Mouse (Mus musculus) stomach, postnatal 0 days (tissue): ENCODE results near the gene Gm45618. TPM values are rescaled to one million over a fixed set of nuclear protein-coding genes. Genes with fewer than 3 reads are reported as not detected.
"Not testable (repeated sequence)": the region's sequence is repeated elsewhere in the genome, so short reads cannot be mapped to it uniquely, and the experiment has no call there.

ENCODE experiments used
- ATAC-seq: fragments of 200-750 bp; cut with Nextera tagmentation; 2 replicates; pipeline ENCODE4 v1.8.0; 2017; ENCODE audit not compliant: low FRiP score, low TSS enrichment
- DNase-seq: peaks from one replicate; pipeline ENCODE4 v3.0.0-alpha.2; 2016; ENCODE audit warnings: low spot score
- H3K27ac ChIP-seq: fragments of 300-500 bp; sonication (generic); replicated peaks from 2 replicates; pipeline ENCODE4 v1.5.1; 2014; ENCODE audit warnings: mild to moderate bottlenecking, control low read depth
- H3K27me3 ChIP-seq: fragments of 300-500 bp; sonication (generic); 2 replicates; pipeline ENCODE4 v1.6.1; 2014; ENCODE audit warnings: low read length; ENCODE audit not compliant: control insufficient read depth, insufficient read depth
- H3K36me3 ChIP-seq: fragments of 300-500 bp; sonication (generic); 2 replicates; pipeline ENCODE4 v1.6.1; 2014; ENCODE audit warnings: low read length, mixed read lengths; ENCODE audit not compliant: control insufficient read depth, insufficient read depth
- H3K4me1 ChIP-seq: fragments of 300-500 bp; sonication (generic); replicated peaks from 2 replicates; pipeline ENCODE4 v1.6.1; 2014; ENCODE audit warnings: antibody characterized with exemption; ENCODE audit not compliant: control insufficient read depth, insufficient read depth
- H3K4me2 ChIP-seq: fragments of 300-500 bp; sonication (generic); replicated peaks from 2 replicates; pipeline ENCODE4 v1.6.1; 2014; ENCODE audit warnings: low read depth, mild to moderate bottlenecking, control low read depth, moderate library complexity
- H3K4me3 ChIP-seq: fragments of 300-500 bp; sonication (generic); 2 replicates; pipeline ENCODE4 v1.5.1; 2014; ENCODE audit warnings: low read depth, low read length, control low read depth
- H3K9ac ChIP-seq: fragments of 300-500 bp; sonication (generic); 2 replicates; pipeline ENCODE4 v1.6.1; 2014; ENCODE audit warnings: mild to moderate bottlenecking, low read length, control low read depth, mixed read lengths
- H3K9me3 ChIP-seq: fragments of 300-500 bp; sonication (generic); 2 replicates; pipeline ENCODE4 v1.6.1; 2016; ENCODE audit warnings: low read length; ENCODE audit not compliant: control insufficient read depth
- CTCF ChIP-seq: IDR thresholded peaks from 2 replicates; pipeline ENCODE4 v1.5.1; 2016; ENCODE audit warnings: antibody characterized with exemption, low read depth, mild to moderate bottlenecking, moderate library complexity
- EP300 ChIP-seq: optimal IDR thresholded peaks from 2 replicates; pipeline ENCODE3; 2016; ENCODE audit warnings: antibody characterized with exemption
- WGBS: fragments of 180-500 bp; shearing (Covaris S2); extraction: QIAGEN DNeasy Blood & Tissue Kit; methylation state at CpG from one replicate; pipeline ENCODE4 v1.1.7; 2014; 5-methylcytosine and 5-hydroxymethylcytosine counted together
- polyA plus RNA-seq: library from polyadenylated mRNA; unstranded; fragments of >200 nt; fragmentation: Nextera tagmentation; extraction: Ambion mirVana; gene quantifications from 2 replicates; pipeline ENCODE4 v1.2.1, GENCODE M21; 2015

Gene Gm45618
- polyA plus RNA-seq, 1 experiment from 2014 or later, result not detected

- no peaks in the 10 kb centered on the region for H3K36me3 ChIP-seq
- WGBS, result 32% methylated on average over 1 of the region's 1 CpGs
- DNase-seq, result no peak
- H3K27ac ChIP-seq, result no peak overlapping the region
- no peaks in the 10 kb centered on the region for H3K27me3 ChIP-seq
- TF ChIP-seq EP300, result no peak
- TF ChIP-seq CTCF, result no peak
- ATAC-seq, result no peak
- no peaks in the 10 kb centered on the region for H3K9me3 ChIP-seq
- H3K4me3 ChIP-seq, result no peak overlapping the region
- no peak overlapping the region for H3K9ac ChIP-seq
- H3K4me2 ChIP-seq, result no peak overlapping the region
- no peaks in the 10 kb centered on the region for H3K4me1 ChIP-seq
Measured at GRCm38 (mm10) chr7:142140696-142141095, 20.2 kb upstream of the Gm45618 start.

GRCm38 (mm10) chr7:142135934-142136333 is 15.4 kb upstream of the Gm45618 start, which contains the start of gene Gm39115:
Gene Gm39115, minus strand, starts transcription at chr7:142136034.
- not testable (repeated sequence) for ATAC-seq, H3K27me3 ChIP-seq, H3K9me3 ChIP-seq, H3K4me1 ChIP-seq, DNase-seq, H3K4me3 ChIP-seq, H3K36me3 ChIP-seq, H3K4me2 ChIP-seq, H3K9ac ChIP-seq, H3K27ac ChIP-seq
- 40% methylated on average over 2 of the region's 2 CpGs for WGBS

GRCm38 (mm10) chr7:142134206-142134995 is 13.9 kb upstream of the Gm45618 start:
- no peaks in the 10 kb centered on the region for H3K9me3 ChIP-seq
- TF ChIP-seq EP300, result no peak
- TF ChIP-seq CTCF, result peak; percentile 57
- WGBS, result 39% methylated on average over 4 of the region's 4 CpGs
- H3K27me3 ChIP-seq, result no peaks in the 10 kb centered on the region
- no peak overlapping the region for H3K27ac ChIP-seq
- DNase-seq (peak; percentile 31), ATAC-seq (no peak)
- H3K36me3 ChIP-seq, result no peaks in the 10 kb centered on the region
- no peak overlapping the region for H3K9ac ChIP-seq
- no peaks in the 10 kb centered on the region for H3K4me1 ChIP-seq
- H3K4me3 ChIP-seq, result no peak overlapping the region
- H3K4me2 ChIP-seq, result no peak overlapping the region

GRCm38 (mm10) chr7:142128843-142129242 is 8.3 kb upstream of the Gm45618 start:
- WGBS, result 63% methylated on average over 4 of the region's 4 CpGs
- TF ChIP-seq CTCF, result peak; percentile 54
- TF ChIP-seq EP300, result no peak
- H3K9me3 ChIP-seq, result no peaks in the 10 kb centered on the region
- H3K4me1 ChIP-seq, result no peaks in the 10 kb centered on the region
- no peak overlapping the region for H3K27ac ChIP-seq
- no peaks in the 10 kb centered on the region for H3K36me3 ChIP-seq
- H3K9ac ChIP-seq, result no peak overlapping the region
- ATAC-seq (no peak), DNase-seq (no peak)
- no peak overlapping the region for H3K4me3 ChIP-seq
- no peak overlapping the region for H3K4me2 ChIP-seq
- no peaks in the 10 kb centered on the region for H3K27me3 ChIP-seq

- no peaks in the 10 kb centered on the region for H3K4me1 ChIP-seq
- H3K9me3 ChIP-seq, result no peaks in the 10 kb centered on the region
- H3K36me3 ChIP-seq, result no peaks in the 10 kb centered on the region
- no peak for TF ChIP-seq EP300
- TF ChIP-seq CTCF, result peak; percentile 61
- ATAC-seq (no peak), DNase-seq (no peak)
- H3K4me2 ChIP-seq, result no peak overlapping the region
- no peaks in the 10 kb centered on the region for H3K27me3 ChIP-seq
- no peak overlapping the region for H3K4me3 ChIP-seq
- H3K27ac ChIP-seq, result no peak overlapping the region
- no peak overlapping the region for H3K9ac ChIP-seq
- 17% methylated on average over 5 of the region's 5 CpGs for WGBS
Measured at GRCm38 (mm10) chr7:142119632-142120031, 897 bp downstream of the Gm45618 start.

- Histone ChIP-seq H3K36me3 (no peaks in the 10 kb centered on the region), H3K4me3 (no peak overlapping the region), H3K4me2 (no peak overlapping the region), H3K4me1 (no peaks in the 10 kb centered on the region), H3K9ac (no peak overlapping the region), H3K27ac (no peak overlapping the region), H3K9me3 (no peaks in the 10 kb centered on the region), H3K27me3 (no peaks in the 10 kb centered on the region)
- DNase-seq (no peak), ATAC-seq (0 out of 2 replicates have a peak, but pooled peaks have one; percentile 8)
- TF ChIP-seq CTCF (no peak), EP300 (no peak)
- WGBS, result 49% methylated on average over 5 of the region's 5 CpGs
Measured at GRCm38 (mm10) chr7:142104747-142105146, 15.8 kb downstream of the Gm45618 start.
